Mouse (Mus musculus) liver, adult 2 months (tissue): ENCODE measurements at regions not wholly inside any gene's neighbourhood (a gene's known extent, or its start where the extent isn't known, plus 50 kb on each side); places are given as distances from the start of the nearest gene placed in this dataset.

ENCODE experiments used
- DNase-seq: peaks from one replicate; pipeline ENCODE4 v3.0.0-alpha.2; 2011; ENCODE audit warnings: low read depth, low spot score; ENCODE audit errors: extremely low read depth
- H3K27ac ChIP-seq: fragments of 200-500 bp; replicated peaks from 2 replicates; pipeline ENCODE4 v1.5.1; 2012; ENCODE audit warnings: low read depth, mild to moderate bottlenecking, control low read depth, inconsistent platforms, low read length; ENCODE audit not compliant: insufficient read depth
- H3K27me3 ChIP-seq: fragments of 200-500 bp; 2 replicates; pipeline ENCODE4 v1.6.1; 2012; ENCODE audit warnings: mild to moderate bottlenecking, moderate library complexity, low read length, inconsistent platforms; ENCODE audit not compliant: control insufficient read depth, insufficient read depth
- H3K36me3 ChIP-seq: fragments of 200-500 bp; 2 replicates; pipeline ENCODE4 v1.6.1; 2012; ENCODE audit warnings: low read length, inconsistent platforms; ENCODE audit not compliant: control insufficient read depth, insufficient read depth
- H3K4me1 ChIP-seq: fragments of 200-500 bp; 2 replicates; pipeline ENCODE4 v1.6.1; 2011; ENCODE audit warnings: low read length; ENCODE audit not compliant: control insufficient read depth, insufficient read depth
- H3K4me3 ChIP-seq: fragments of 200-500 bp; 2 replicates; pipeline ENCODE4 v1.5.1; 2011; ENCODE audit warnings: low read depth, mild to moderate bottlenecking, control low read depth, low read length, moderate library complexity; ENCODE audit not compliant: insufficient read depth
- H3K79me2 ChIP-seq: fragments of 200-500 bp; 2 replicates; pipeline ENCODE4 v1.6.1; 2012; ENCODE audit warnings: inconsistent platforms, mild to moderate bottlenecking, low read length, moderate library complexity; ENCODE audit not compliant: control insufficient read depth, insufficient read depth
- H3K9ac ChIP-seq: fragments of 200-500 bp; 2 replicates; pipeline ENCODE4 v1.6.1; 2012; ENCODE audit warnings: low read depth, mild to moderate bottlenecking, control low read depth, inconsistent platforms, low read length
- CTCF ChIP-seq: fragments of 200-500 bp; IDR thresholded peaks from 2 replicates; pipeline ENCODE4 v1.5.1; 2011; ENCODE audit warnings: low read depth, low read length, control low read depth
- POLR2A ChIP-seq: fragments of 200-500 bp; IDR thresholded peaks from 2 replicates; pipeline ENCODE4 v1.6.1; 2011; ENCODE audit warnings: low read length, control low read depth; ENCODE audit not compliant: insufficient read depth; ENCODE audit errors: extremely low read depth
- WGBS: fragments of 180-500 bp; shearing (Covaris S2); methylation state at CpG from one replicate; pipeline ENCODE4 v1.1.7; 2018; 5-methylcytosine and 5-hydroxymethylcytosine counted together

GRCm38 (mm10) chr12:43406149-43406867, 803.8 kb downstream of the Dnajb9 start:
- Histone ChIP-seq H3K27ac (no peak overlapping the region), H3K27me3 (no peaks in the 10 kb centered on the region), H3K79me2 (no peaks in the 10 kb centered on the region), H3K4me1 (no peaks in the 10 kb centered on the region), H3K9ac (no peak overlapping the region), H3K4me3 (no peak overlapping the region), H3K36me3 (no peaks in the 10 kb centered on the region)
- DNase-seq = peak; percentile 31
- 65% methylated on average over 2 of the region's 2 CpGs for WGBS
- TF ChIP-seq CTCF (no peak), POLR2A (no peak)
